Mouse (Mus musculus) heart, embryonic 15.5 days (tissue): ENCODE results near the gene Hhat. TPM values are rescaled to one million over a fixed set of nuclear protein-coding genes. Genes with fewer than 3 reads are reported as not detected.

Source experiments
- ATAC-seq: fragments of 200-750 bp; cut with Nextera tagmentation; replicated peaks from 2 replicates; pipeline ENCODE4 v1.8.0; 2017; ENCODE audit warnings: low read depth, moderate TSS enrichment; ENCODE audit not compliant: insufficient number of reproducible peaks, insufficient read depth, low FRiP score
- H3K27ac ChIP-seq: fragments of 300-500 bp; sonication (generic); 2 replicates; pipeline ENCODE4 v1.5.1; 2015; ENCODE audit warnings: mild to moderate bottlenecking, inconsistent platforms
- H3K27me3 ChIP-seq: fragments of 300-500 bp; sonication (generic); 2 replicates; pipeline ENCODE4 v1.6.1; 2015; ENCODE audit warnings: inconsistent platforms
- H3K36me3 ChIP-seq: fragments of 300-500 bp; sonication (generic); 2 replicates; pipeline ENCODE4 v1.6.1; 2015; ENCODE audit warnings: mild to moderate bottlenecking, inconsistent platforms
- H3K4me1 ChIP-seq: fragments of 300-500 bp; sonication (generic); replicated peaks from 2 replicates; pipeline ENCODE4 v1.6.1; 2015; ENCODE audit warnings: inconsistent platforms
- H3K4me2 ChIP-seq: fragments of 300-500 bp; sonication (generic); 2 replicates; pipeline ENCODE4 v1.6.1; 2015; ENCODE audit warnings: inconsistent platforms, mild to moderate bottlenecking, moderate library complexity
- H3K4me3 ChIP-seq: fragments of 300-500 bp; sonication (generic); 2 replicates; pipeline ENCODE4 v1.5.1; 2015; ENCODE audit warnings: mild to moderate bottlenecking, inconsistent platforms
- H3K9ac ChIP-seq: fragments of 300-500 bp; sonication (generic); 2 replicates; pipeline ENCODE4 v1.6.1; 2015; ENCODE audit warnings: mild to moderate bottlenecking, inconsistent platforms
- H3K9me3 ChIP-seq: fragments of 300-500 bp; sonication (generic); replicated peaks from 2 replicates; pipeline ENCODE4 v1.6.1; 2016; ENCODE audit warnings: inconsistent platforms
- WGBS: fragments of 180-500 bp; shearing (Covaris S2); methylation state at CpG from one replicate; pipeline ENCODE4 v1.1.7; 2015; ENCODE audit warnings: mixed read lengths; 5-methylcytosine and 5-hydroxymethylcytosine counted together
- polyA plus RNA-seq: library from polyadenylated mRNA; unstranded; fragments of >200 nt; fragmentation: Nextera tagmentation; extraction: Ambion mirVana; gene quantifications from 2 replicates; pipeline ENCODE4 v1.2.1, GENCODE M21; 2015

Gene Hhat
- polyA plus RNA-seq, 1 experiment from 2014 or later, result 5.5 TPM

GRCm38 (mm10) chr1:192784374-192784773 lies 13.4 kb upstream of the Hhat start:
- Histone ChIP-seq H3K4me1 (peaks cover 26% of the 10 kb centered on the region), H3K27me3 (no peaks in the 10 kb centered on the region), H3K36me3 (no peaks in the 10 kb centered on the region), H3K4me3 (no peak overlapping the region), H3K27ac (no peak overlapping the region), H3K4me2 (no peak overlapping the region), H3K9ac (no peak overlapping the region), H3K9me3 (no peaks in the 10 kb centered on the region)
- 0 out of 2 replicates have a peak, but pooled peaks have one; percentile 23 for ATAC-seq
- 19% methylated on average over 4 of the region's 4 CpGs for WGBS

GRCm38 (mm10) chr1:192781256-192781655 lies 10.2 kb upstream of the Hhat start:
- no peaks in the 10 kb centered on the region for H3K9me3 ChIP-seq
- no peak for ATAC-seq
- no peak overlapping the region for H3K4me3 ChIP-seq
- H3K4me1 ChIP-seq, result peaks cover 19% of the 10 kb centered on the region
- H3K4me2 ChIP-seq, result no peak overlapping the region
- H3K27ac ChIP-seq, result no peak overlapping the region
- no peak overlapping the region for H3K9ac ChIP-seq
- H3K27me3 ChIP-seq, result no peaks in the 10 kb centered on the region
- no peaks in the 10 kb centered on the region for H3K36me3 ChIP-seq

GRCm38 (mm10) chr1:192778869-192779514 lies 8.0 kb upstream of the Hhat start:
- Histone ChIP-seq H3K27me3 (no peaks in the 10 kb centered on the region), H3K4me2 (no peak overlapping the region), H3K4me1 (peaks cover 12% of the 10 kb centered on the region), H3K36me3 (no peaks in the 10 kb centered on the region), H3K9me3 (no peaks in the 10 kb centered on the region), H3K27ac (peak overlapping the region; percentile 67), H3K4me3 (no peak overlapping the region), H3K9ac (no peak overlapping the region)
- WGBS, result 35% methylated on average over 6 of the region's 6 CpGs
- ATAC-seq, result 0 out of 2 replicates have a peak, but pooled peaks have one; percentile 30

GRCm38 (mm10) chr1:192778206-192778605 lies 7.2 kb upstream of the Hhat start:
- WGBS, result 85% methylated on average over 4 of the region's 4 CpGs
- no peak overlapping the region for H3K27ac ChIP-seq

GRCm38 (mm10) chr1:192770130-192770494 lies 911 bp downstream of the Hhat start:
- peak overlapping the region; percentile 94 for H3K9ac ChIP-seq
- H3K27me3 ChIP-seq, result no peaks in the 10 kb centered on the region
- H3K4me2 ChIP-seq, result peak overlapping the region; percentile 94
- H3K36me3 ChIP-seq, result no peaks in the 10 kb centered on the region
- peak overlapping the region; percentile 91 for H3K27ac ChIP-seq
- peak overlapping the region; percentile 71 for H3K4me3 ChIP-seq
- peaks cover 12% of the 10 kb centered on the region for H3K4me1 ChIP-seq
- ATAC-seq, result peak; percentile 75
- 20% methylated on average over 10 of the region's 10 CpGs for WGBS
- no peaks in the 10 kb centered on the region for H3K9me3 ChIP-seq

More at GRCm38 (mm10) chr1:192778206-192778605, 7.2 kb upstream of the Hhat start:
- Histone ChIP-seq H3K36me3 (no peaks in the 10 kb centered on the region), H3K4me3 (no peak overlapping the region), H3K4me2 (no peak overlapping the region), H3K4me1 (peaks cover 12% of the 10 kb centered on the region), H3K9ac (no peak overlapping the region), H3K27me3 (no peaks in the 10 kb centered on the region), H3K9me3 (no peaks in the 10 kb centered on the region)
- no peak for ATAC-seq

- H3K9me3 ChIP-seq, result no peaks in the 10 kb centered on the region
- 43% methylated on average over 4 of the region's 4 CpGs for WGBS
- no peak overlapping the region for H3K9ac ChIP-seq
- no peaks in the 10 kb centered on the region for H3K27me3 ChIP-seq
- H3K4me3 ChIP-seq, result no peak overlapping the region
- no peak for ATAC-seq
- H3K27ac ChIP-seq, result no peak overlapping the region
- H3K4me2 ChIP-seq, result no peak overlapping the region
- H3K4me1 ChIP-seq, result peaks cover 20% of the 10 kb centered on the region
- no peaks in the 10 kb centered on the region for H3K36me3 ChIP-seq
Measured at GRCm38 (mm10) chr1:192765531-192765930, 5.5 kb downstream of the Hhat start.

GRCm38 (mm10) chr1:192764547-192764946 lies 6.5 kb downstream of the Hhat start:
- no peak for ATAC-seq
- Histone ChIP-seq H3K27ac (no peak overlapping the region), H3K4me3 (no peak overlapping the region), H3K36me3 (no peaks in the 10 kb centered on the region), H3K9ac (no peak overlapping the region), H3K9me3 (no peaks in the 10 kb centered on the region), H3K27me3 (no peaks in the 10 kb centered on the region), H3K4me1 (peaks cover 14% of the 10 kb centered on the region), H3K4me2 (no peak overlapping the region)
- 73% methylated on average over 2 of the region's 2 CpGs for WGBS

GRCm38 (mm10) chr1:192762946-192763933 lies 7.8 kb downstream of the Hhat start:
- ATAC-seq, result no peak
- no peak overlapping the region for H3K9ac ChIP-seq
- H3K9me3 ChIP-seq, result no peaks in the 10 kb centered on the region
- no peak overlapping the region for H3K27ac ChIP-seq
- H3K4me1 ChIP-seq, result peaks cover 13% of the 10 kb centered on the region
- H3K4me3 ChIP-seq, result no peak overlapping the region
- H3K36me3 ChIP-seq, result no peaks in the 10 kb centered on the region
- H3K4me2 ChIP-seq, result no peak overlapping the region
- WGBS, result 64% methylated on average over 7 of the region's 7 CpGs
- no peaks in the 10 kb centered on the region for H3K27me3 ChIP-seq

- Histone ChIP-seq H3K27ac (no peak overlapping the region), H3K9me3 (no peaks in the 10 kb centered on the region), H3K4me2 (no peak overlapping the region), H3K36me3 (no peaks in the 10 kb centered on the region), H3K9ac (no peak overlapping the region), H3K4me1 (peaks cover 16% of the 10 kb centered on the region), H3K27me3 (no peaks in the 10 kb centered on the region), H3K4me3 (no peak overlapping the region)
- 60% methylated on average over 7 of the region's 7 CpGs for WGBS
- ATAC-seq, result no peak
Measured at GRCm38 (mm10) chr1:192756674-192757073, 14.3 kb downstream of the Hhat start.

- peaks cover 16% of the 10 kb centered on the region for H3K4me1 ChIP-seq
- H3K9me3 ChIP-seq, result no peaks in the 10 kb centered on the region
- 73% methylated on average over 13 of the region's 13 CpGs for WGBS
- H3K4me2 ChIP-seq, result no peak overlapping the region
- H3K27ac ChIP-seq, result no peak overlapping the region
- H3K9ac ChIP-seq, result no peak overlapping the region
- no peak overlapping the region for H3K4me3 ChIP-seq
- ATAC-seq, result no peak
- H3K36me3 ChIP-seq, result no peaks in the 10 kb centered on the region
- H3K27me3 ChIP-seq, result no peaks in the 10 kb centered on the region
Measured at GRCm38 (mm10) chr1:192755685-192756606, 15.1 kb downstream of the Hhat start.

- H3K36me3 ChIP-seq, result no peaks in the 10 kb centered on the region
- H3K27ac ChIP-seq, result no peak overlapping the region
- H3K9ac ChIP-seq, result no peak overlapping the region
- H3K9me3 ChIP-seq, result no peaks in the 10 kb centered on the region
- H3K4me2 ChIP-seq, result no peak overlapping the region
- ATAC-seq, result no peak
- H3K4me1 ChIP-seq, result peaks cover 16% of the 10 kb centered on the region
- H3K4me3 ChIP-seq, result no peak overlapping the region
- no peaks in the 10 kb centered on the region for H3K27me3 ChIP-seq
- 91% methylated on average over 13 of the region's 13 CpGs for WGBS
Measured at GRCm38 (mm10) chr1:192755246-192755645, 15.8 kb downstream of the Hhat start.
